Mouse (Mus musculus): ENCODE measurements around the gene Acss1.

GRCm38 (mm10) chr2:150688541-150689186, 20.4 kb upstream of the Acss1 start:
- TF ChIP-seq CTCF (IDR thresholded peaks at IDR 0.05; ENCODE audit: control insufficient read depth, insufficient read depth, low read length) (no peak), POLR2A (IDR thresholded peaks at IDR 0.05; ENCODE audit: borderline replicate concordance, control insufficient read depth, low read depth, low read length) (no peak)
